Mouse (Mus musculus): ENCODE data around the gene Ppm1h. TPM values are rescaled to one million over a fixed set of nuclear protein-coding genes. Genes with fewer than 3 reads are reported as not detected.

Ppm1h gene
- total RNA-seq, 4 experiments from 2014 or later, result 67.7 to 79.8 (median 72.7) TPM

GRCm38 (mm10) chr10:122887528-122888183 is 209.1 kb downstream of the Ppm1h start:
- no peak for DNase-seq (ENCODE audit: low spot score in 2 of 2)

DNA sequence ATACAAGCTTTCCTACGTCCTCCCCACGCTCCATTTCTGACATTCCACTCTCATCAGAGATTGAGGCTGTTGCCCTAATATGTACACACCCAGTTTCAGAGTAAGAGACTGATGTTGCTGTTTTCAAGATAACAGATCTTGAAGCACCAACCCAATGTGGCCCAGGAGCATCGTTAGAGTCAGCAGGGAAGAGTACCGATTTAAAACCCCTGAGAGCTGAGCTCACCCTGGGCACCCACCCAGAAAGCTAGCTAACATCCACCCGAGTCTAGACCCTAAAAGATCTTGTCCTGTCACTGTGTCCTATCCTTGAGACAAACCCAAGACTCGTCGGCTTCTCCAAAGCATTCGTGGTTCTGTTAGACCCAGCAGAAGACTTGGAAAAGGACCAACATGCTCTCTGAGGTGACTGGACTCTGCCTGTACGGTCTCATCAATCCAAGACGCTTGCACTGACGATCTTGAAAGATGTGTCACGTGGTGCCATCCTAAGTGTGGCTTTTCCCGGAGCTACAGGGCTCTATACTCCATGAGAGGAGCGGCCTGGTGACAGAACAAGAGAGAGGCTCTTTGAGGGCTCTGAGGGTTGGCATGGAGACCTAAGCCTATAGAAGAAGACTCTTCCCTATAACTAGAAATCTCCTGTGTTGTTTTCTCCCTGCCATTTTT is 212.3 kb downstream of the Ppm1h start:
- no peak for DNase-seq (ENCODE audit: low spot score in 2 of 2)

GRCm38 (mm10) chr10:122891461-122891860 is 212.9 kb downstream of the Ppm1h start:
- no peak for DNase-seq (ENCODE audit: low spot score in 2 of 2)

GRCm38 (mm10) chr10:122894555-122895069 is 216.1 kb downstream of the Ppm1h start:
- DNase-seq (ENCODE audit: low spot score in 2 of 2), result peak; percentile 34 to 42

DNA sequence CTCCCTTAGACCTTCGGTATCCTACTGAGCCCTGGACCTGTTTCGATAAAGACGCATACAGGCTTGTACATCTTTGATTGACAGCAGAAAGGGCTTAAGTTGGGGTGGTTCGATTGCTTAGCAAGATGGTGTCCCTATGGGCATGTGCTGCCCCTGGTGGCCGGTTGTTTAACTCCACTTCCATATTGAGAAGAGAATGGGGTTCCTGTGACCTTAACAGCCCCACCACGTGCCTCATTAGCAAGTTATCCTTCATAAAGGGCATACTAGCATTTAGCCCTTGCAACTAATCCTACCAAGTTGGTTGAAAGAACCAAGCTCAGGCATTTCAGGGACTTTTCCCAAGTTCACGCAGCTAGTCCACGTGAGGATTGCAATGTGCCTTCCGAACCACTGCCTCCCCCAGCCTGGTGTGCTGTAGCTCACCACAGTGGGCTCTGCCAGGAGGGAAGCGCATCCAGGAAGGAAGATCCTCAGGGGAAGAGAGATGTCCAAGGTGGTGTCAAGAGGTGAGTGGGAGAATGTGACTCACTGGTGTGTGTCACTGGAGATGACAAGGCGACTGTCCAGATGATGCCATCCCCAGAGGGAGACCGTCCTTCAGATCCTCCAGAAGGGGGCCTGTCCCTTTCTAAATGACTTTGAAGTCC is 216.7 kb downstream of the Ppm1h start:
- peak in 1 of 2 experiments; percentile 42 for DNase-seq (ENCODE audit: low spot score in 2 of 2)

- no peak for DNase-seq (ENCODE audit: low spot score in 2 of 2)
Measured at GRCm38 (mm10) chr10:122899971-122900370, 221.4 kb downstream of the Ppm1h start.

GRCm38 (mm10) chr10:122900466-122900865 is 221.9 kb downstream of the Ppm1h start:
- no peak for DNase-seq (ENCODE audit: low spot score in 2 of 2)

GRCm38 (mm10) chr10:122901379-122901778 is 222.8 kb downstream of the Ppm1h start:
- DNase-seq (ENCODE audit: low spot score in 2 of 2), result no peak

DNA sequence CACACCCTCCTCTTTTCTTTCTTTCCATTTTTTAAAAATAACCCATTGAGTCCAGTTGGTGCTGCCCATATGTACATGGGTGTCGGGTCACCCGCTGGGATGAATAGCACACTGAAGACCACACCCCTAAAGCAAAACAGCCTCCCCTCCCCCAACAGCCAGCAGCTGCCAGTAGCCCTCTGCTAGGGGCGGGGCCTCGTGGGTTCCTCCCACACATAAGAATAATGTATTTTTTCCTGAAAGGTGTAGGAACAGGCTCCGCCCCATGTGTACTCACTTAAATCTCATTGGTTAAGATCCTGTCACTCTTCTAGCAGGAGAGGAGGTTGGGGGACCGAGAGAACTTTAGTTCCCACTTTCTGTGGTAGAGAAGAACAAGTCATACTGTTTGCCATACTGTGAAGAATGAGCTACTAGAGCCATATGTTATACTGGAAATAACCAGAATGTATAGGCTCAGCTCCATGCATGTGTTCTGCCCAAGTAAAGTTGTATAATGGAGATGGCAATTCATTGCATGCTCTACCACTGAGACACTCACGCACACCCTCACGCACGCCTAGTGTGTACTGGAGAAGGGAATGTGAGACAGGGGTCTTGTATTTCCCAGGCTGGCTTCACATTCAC is 231.0 kb downstream of the Ppm1h start:
- DNase-seq (ENCODE audit: low spot score in 2 of 2), result no peak

GRCm38 (mm10) chr10:122910798-122911225 is 232.2 kb downstream of the Ppm1h start:
- no peak for DNase-seq (ENCODE audit: low spot score in 2 of 2)

DNA sequence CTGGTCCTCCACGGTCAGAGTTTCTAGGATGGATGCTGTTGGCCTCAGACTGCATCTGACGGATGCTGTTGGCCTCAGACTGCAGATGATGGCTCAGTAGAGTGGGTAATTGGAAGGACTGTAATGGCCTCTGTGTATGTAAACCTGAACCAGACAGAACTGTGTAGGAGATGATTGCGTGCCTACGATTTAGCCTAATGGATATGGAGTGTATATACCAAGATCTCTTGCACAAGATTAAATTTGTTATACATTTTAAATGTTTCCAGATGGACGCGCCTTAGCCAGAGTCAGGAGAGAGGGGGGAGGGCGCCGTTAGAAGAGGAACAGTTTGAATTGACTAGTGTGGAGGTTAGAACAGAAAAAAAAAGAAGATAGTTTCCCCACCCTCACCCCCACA is 233.1 kb downstream of the Ppm1h start:
- no peak for DNase-seq (ENCODE audit: low spot score in 2 of 2)

DNA sequence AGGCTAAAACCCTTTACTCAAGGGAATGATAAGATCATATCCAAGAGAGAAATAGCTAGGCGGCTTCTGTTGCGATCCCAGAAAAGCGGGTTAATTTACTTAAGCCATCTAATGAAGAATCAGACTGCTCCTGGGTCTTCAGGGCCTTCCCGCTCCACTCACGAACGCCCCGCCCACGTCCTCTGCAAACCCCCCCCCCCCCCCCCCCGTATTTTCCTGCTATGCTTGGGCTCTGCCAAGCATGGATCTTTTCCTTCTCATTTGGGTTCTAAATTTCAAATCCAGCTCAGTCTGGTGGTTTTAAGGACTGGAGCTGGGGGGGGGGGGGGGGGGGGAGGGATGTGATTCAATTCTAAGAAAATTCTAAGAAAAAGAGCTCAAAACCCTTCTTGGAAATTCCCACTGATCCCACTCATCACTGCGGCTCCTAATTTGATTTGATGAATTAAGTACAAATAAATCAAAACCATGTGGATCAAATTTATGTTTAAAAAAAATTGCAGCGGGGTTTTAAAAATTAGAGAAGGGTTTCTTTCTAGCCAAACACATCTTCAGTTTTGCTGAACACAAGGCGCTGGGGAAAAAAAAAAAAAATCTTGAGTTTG is 233.6 kb downstream of the Ppm1h start:
- DNase-seq (ENCODE audit: low spot score in 2 of 2), result no peak

GRCm38 (mm10) chr10:122912701-122913368 is 234.3 kb downstream of the Ppm1h start:
- peak; percentile 82 to 90 for DNase-seq (ENCODE audit: low spot score in 2 of 2)

- DNase-seq (ENCODE audit: low spot score in 2 of 2), result no peak
Measured at GRCm38 (mm10) chr10:122913393-122913792, 234.8 kb downstream of the Ppm1h start.

GRCm38 (mm10) chr10:122915905-122916304 is 237.3 kb downstream of the Ppm1h start:
- no peak for DNase-seq (ENCODE audit: low spot score in 2 of 2)

DNA sequence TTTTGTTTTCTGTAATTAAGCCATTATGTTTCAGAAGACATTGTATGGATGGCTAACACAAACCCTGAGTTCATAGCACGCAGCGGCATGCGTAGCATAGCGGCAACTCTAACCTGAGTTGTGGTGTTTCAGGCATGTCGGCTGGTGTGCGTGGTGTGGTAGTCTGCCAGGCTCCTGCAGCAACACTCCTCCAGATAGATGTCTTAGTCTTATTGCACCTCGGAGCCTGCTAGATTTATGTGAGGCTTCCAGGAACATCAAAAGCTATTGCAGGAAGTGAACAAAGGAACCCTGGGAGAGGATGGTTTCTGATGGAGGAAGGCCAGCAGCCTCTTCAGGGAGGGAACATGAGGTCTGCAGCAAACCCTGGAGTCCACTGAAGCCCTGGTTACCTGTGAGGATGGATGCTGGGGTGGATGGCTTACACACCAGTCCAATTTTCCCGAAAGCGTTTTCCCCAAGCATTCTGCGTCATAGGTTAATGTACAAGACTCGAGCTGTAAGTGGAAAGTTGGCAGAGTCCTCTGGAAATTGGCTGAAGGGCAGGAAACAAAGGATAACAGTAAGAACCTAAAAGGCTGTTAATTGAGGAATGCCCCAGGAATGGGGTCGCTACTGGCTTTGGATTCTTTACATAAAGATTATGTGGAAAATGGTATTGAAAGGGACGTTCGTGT is 239.2 kb downstream of the Ppm1h start:
- no peak for DNase-seq (ENCODE audit: low spot score in 2 of 2)

GRCm38 (mm10) chr10:122918325-122918694 is 239.7 kb downstream of the Ppm1h start:
- no peak for DNase-seq (ENCODE audit: low spot score in 2 of 2)

DNA sequence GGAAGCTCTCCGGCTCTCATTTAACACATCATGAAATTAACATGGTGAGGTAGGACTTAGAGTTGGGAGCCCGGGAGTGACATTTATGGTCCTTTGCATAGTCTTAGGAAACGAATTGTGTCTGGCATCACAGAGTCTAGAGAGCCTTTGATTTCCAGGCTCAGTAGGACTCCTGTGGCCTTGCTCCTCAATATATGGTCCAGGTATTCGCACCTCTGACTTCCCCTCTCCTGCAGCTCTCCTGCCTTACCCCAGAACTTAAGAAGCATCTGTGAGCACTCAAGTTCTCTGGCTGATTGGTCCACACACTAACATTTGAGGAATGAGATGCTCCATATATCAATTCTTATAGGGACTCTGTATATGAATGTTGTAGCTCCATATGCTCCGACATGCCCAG is 240.2 kb downstream of the Ppm1h start:
- no peak for DNase-seq (ENCODE audit: low spot score in 2 of 2)

DNA sequence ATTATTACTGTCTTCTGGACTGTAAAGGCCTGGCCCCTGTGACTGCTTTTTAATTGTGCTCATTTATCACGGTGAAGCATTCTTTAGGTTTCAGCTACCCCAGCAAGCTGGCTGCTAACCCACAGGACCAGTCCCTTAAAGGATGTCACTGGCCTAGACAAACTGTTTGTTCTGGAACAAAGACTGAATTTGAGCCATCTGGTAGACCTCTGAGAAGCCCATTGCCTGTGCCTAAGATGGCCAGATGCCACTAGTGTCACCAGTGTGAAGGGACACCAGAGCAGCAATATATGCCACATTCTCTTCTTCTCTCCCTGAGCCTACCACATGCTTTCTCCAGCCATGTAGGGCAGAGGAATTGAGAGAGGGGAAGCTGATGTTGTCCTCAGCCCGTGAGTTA is 240.9 kb downstream of the Ppm1h start:
- DNase-seq (ENCODE audit: low spot score in 2 of 2), result no peak

DNA sequence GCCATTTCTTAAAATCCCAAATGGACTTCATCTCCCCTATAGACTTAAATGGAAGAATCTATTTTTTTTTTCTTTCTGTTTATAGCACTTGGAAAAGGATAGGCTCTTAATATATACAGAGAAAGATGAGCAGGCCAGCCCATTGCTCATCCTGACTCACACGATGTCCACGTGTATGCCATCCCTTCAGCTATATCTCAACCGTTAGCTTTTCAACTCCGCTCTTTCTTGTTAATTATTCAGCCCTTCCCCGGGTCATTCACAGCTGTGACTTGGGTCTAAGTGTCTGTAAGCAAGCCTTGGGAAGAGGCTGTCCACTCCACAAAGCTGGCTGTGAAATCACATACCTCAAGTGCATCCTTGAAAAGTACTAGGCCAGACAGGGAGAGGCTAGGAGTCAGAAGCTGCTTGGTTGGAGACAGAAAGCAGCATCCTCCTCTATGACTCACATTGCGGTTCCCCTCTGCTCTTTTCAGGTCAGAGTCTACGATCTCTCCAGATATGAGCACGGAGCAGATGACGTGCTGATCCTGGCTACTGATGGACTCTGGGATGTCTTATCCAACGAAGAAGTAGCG is 241.7 kb downstream of the Ppm1h start:
- no peak for DNase-seq (ENCODE audit: low spot score in 2 of 2)

All from layer of hippocampus, adult 8-10 months (tissue).